Mouse (Mus musculus) lung, adult 10 weeks (tissue): ENCODE data around the gene Dazap2. TPM values are rescaled to one million over a fixed set of nuclear protein-coding genes. Genes with fewer than 3 reads are reported as not detected.

Source experiments
- polyA plus RNA-seq: library from polyadenylated mRNA; stranded (reverse); fragments of 350-450 nt; fragmentation: Illumina TruSeq; extraction: RNeasy Lipid Tissue Mini Kit (QIAGEN cat#74804); gene quantifications from one replicate; pipeline ENCODE4 v1.2.3, GENCODE M21; 2014; ENCODE audit warnings: low read depth, low replicate concordance; ENCODE audit not compliant: insufficient read depth

Gene Dazap2
- 204 TPM for polyA plus RNA-seq

GRCm38 (mm10) chr15:100614996-100615824 lies at the start of gene Dazap2:
Dazap2 (plus strand) TSS chr15:100615349.

DNA sequence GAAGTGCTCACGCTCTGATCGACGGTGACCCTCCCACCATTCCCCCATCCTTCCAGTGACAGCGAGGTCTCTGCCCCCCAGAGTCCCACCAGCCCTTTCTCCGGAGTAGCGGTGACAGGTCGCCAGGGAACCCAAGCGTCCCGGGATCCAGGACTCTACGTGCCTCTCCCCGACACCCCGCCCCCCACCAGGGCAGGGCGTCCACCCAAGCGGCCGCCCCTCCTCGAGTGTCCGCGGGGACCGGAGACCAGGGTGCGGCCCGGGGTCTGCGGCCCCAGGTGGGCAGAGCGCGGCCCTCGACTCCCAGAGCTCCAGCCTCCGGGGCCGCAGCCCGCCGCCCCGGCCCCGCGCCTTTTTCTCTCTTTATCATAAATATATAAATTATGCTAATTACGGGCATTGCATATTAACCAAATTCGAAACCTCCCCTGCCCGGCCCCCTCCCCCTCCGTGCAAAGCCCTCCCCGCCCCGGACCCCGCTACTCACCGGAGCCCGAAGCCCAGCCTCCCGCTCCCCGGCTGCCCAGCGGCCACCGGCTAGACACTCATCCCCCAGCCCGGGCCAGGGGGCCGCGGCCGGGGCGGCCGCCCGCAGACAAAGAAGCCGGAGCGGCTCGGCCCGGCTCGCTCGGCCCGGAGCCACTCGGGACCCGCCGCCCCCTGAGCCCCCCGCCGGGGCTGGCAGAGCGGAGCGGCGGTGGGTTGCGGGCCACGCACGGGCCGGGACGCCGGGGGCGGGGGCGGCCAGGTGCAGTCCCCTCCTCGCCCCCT lies 15.7 kb upstream of the Dazap2 start, which contains the start of gene Pou6f1:
Gene Pou6f1, minus strand, starts transcription at position 709 of the 771 bp plus-strand sequence.

DNA sequence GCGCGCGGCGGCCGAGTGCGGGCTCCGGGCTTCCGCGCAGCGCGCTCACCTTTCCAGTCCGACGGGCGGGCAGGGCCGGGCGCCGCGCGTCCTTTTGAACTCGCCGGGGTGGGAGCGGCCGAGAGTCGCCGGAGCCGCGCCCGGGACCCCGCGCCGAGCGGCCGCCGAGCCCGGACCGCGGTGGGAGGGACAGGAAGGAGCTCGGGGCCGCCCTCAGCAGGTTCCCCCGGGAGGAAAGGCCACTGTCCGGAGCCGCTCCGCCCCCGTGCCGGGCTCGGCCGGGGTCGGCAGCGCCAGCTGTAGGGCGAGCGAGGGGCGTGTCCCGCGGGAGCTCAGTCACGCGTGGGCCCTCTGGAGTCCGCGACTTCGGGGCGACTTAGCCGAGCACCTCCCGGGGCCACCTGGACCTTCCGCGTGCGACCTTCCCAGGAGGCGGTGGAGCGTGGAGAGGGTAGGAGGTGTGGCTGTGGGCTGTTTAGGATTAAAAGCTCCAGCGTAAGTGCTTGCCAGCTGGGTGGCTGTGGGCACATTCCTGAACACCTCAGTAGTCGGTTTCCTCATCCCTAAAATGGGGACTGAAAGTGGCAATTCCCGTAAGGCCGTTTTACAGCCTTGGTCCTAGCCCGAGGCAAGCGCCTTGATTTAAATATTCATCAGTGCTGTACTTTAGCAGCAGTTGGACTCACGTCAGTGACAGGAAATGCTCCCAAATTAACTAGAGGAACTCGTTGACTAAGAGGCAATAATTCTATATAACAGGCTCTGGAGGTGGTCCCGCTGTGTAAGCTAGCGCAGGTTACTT lies 21.8 kb downstream of the Dazap2 start, which contains the start of gene Smagp:
Gene Smagp, minus strand, starts transcription at position 241 of the 802 bp plus-strand sequence.

DNA sequence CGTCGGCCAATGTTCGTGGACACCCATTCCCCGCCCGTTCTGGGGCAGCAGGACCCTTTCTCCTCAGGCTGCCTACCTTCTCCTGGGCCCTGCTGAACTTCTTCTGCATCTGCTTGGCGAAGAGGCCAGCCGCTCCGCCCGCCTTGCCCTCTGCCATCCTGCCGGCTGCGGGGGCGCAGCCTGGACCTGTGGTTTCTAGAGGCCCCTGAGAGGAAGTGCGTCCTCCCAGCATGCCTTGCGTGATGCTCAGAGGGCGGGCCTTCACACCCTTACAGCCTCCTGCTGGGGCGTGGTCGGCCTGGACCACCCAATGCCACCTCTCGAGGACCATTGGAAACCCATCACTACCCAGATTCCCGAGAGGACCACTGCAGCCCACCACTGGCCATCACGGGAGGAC lies 54.2 kb downstream of the Dazap2 start, which contains the start of gene Bin2:
Gene Bin2, minus strand, starts transcription at position 217 of the 400 bp plus-strand sequence.

Other genes starting within 250 kb of the Dazap2 start
- gene Gm5475, start 193.2 kb upstream of the Dazap2 start, polyA plus RNA-seq: not detected
- gene Slc11a2, start 190.3 kb upstream of the Dazap2 start, polyA plus RNA-seq: 18.1 TPM
- 14.9 TPM for gene Letmd1, start 146.3 kb upstream of the Dazap2 start, polyA plus RNA-seq
- 1.3 TPM for gene Csrnp2, start 119.9 kb upstream of the Dazap2 start, polyA plus RNA-seq
- gene Tfcp2, start 63.3 kb upstream of the Dazap2 start, polyA plus RNA-seq: 5.3 TPM
- 9.9 TPM for gene Pou6f1, start 15.4 kb upstream of the Dazap2 start, polyA plus RNA-seq
- gene Smagp, start 21.6 kb downstream of the Dazap2 start, polyA plus RNA-seq: 78.5 TPM
- gene Bin2, start 54.2 kb downstream of the Dazap2 start, polyA plus RNA-seq: 13.1 TPM
- 4.8 TPM for gene Cela1, start 72.6 kb downstream of the Dazap2 start, polyA plus RNA-seq
- gene Galnt6, start 114.0 kb downstream of the Dazap2 start, polyA plus RNA-seq: 4.6 TPM
- 2.2 TPM for gene Slc4a8, start 146.4 kb downstream of the Dazap2 start, polyA plus RNA-seq